Mouse (Mus musculus) megakaryocyte, embryonic 14.5 days (primary cell): Measurements from ENCODE around the gene Dop1b.

Experiments
- FLI1 ChIP-seq: IDR thresholded peaks from 2 replicates; pipeline ENCODE4 v1.6.1; 2012; ENCODE audit warnings: low read length, inconsistent platforms, mixed read lengths
- GATA1 ChIP-seq: IDR thresholded peaks from 3 replicates; pipeline ENCODE4 v1.6.1; 2012; ENCODE audit warnings: mixed read lengths, low read length, inconsistent platforms, borderline replicate concordance

DNA sequence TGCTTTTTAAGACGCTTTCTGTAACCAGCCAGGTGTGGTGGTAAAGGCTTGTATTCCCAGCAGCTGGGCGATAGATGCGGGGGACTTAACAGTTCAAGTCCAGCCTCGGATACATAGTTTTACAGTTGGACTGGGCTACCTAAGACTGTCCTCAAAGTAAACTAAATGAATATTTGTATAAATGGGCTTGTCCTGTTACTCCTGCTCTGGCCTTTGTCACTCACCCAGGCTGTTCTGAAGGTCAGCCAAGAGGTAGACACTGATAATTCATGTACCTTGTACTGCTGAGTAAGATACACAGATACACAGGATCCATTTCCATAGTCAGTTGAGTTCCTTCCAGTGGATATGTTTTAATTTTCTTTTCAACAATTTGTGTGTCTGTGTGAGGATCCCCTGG, 14.5 kb downstream of the Dop1b start:
- TF ChIP-seq GATA1 (no peak), FLI1 (no peak)
